Mouse (Mus musculus) midbrain, embryonic 16.5 days (tissue): ENCODE data around the gene Rgl2. TPM values are rescaled to one million over a fixed set of nuclear protein-coding genes. Genes with fewer than 3 reads are reported as not detected.

Experiments used
- ATAC-seq: fragments of 200-750 bp; cut with Nextera tagmentation; 2 replicates; pipeline ENCODE4 v1.8.0; 2017; ENCODE audit warnings: moderate TSS enrichment
- H3K27ac ChIP-seq: fragments of 300-500 bp; sonication (generic); 2 replicates; pipeline ENCODE4 v1.5.1; 2014; ENCODE audit warnings: mild to moderate bottlenecking, low read length, mixed read lengths
- H3K27me3 ChIP-seq: fragments of 300-500 bp; sonication (generic); 2 replicates; pipeline ENCODE4 v1.6.1; 2014; ENCODE audit warnings: low read depth, low read length, mixed read lengths; ENCODE audit not compliant: control insufficient read depth, insufficient read depth
- H3K36me3 ChIP-seq: fragments of 300-500 bp; sonication (generic); 2 replicates; pipeline ENCODE4 v1.6.1; 2014; ENCODE audit warnings: mild to moderate bottlenecking, low read length, moderate library complexity, mixed read lengths; ENCODE audit not compliant: control insufficient read depth, insufficient read depth
- H3K4me1 ChIP-seq: fragments of 300-500 bp; sonication (generic); 2 replicates; pipeline ENCODE4 v1.6.1; 2014; ENCODE audit warnings: mild to moderate bottlenecking, low read length, mixed read lengths; ENCODE audit not compliant: control insufficient read depth, insufficient read depth
- H3K4me2 ChIP-seq: fragments of 300-500 bp; sonication (generic); 2 replicates; pipeline ENCODE4 v1.6.1; 2014; ENCODE audit warnings: mild to moderate bottlenecking, low read length, mixed read lengths
- H3K4me3 ChIP-seq: fragments of 300-500 bp; sonication (generic); 2 replicates; pipeline ENCODE4 v1.5.1; 2014; ENCODE audit warnings: low read depth, mild to moderate bottlenecking, low read length, moderate library complexity, mixed read lengths
- H3K9ac ChIP-seq: fragments of 300-500 bp; sonication (generic); 2 replicates; pipeline ENCODE4 v1.6.1; 2014; ENCODE audit warnings: low read depth, low read length, mixed read lengths
- H3K9me3 ChIP-seq: fragments of 300-500 bp; sonication (generic); replicated peaks from 2 replicates; pipeline ENCODE4 v1.6.1; 2014; ENCODE audit warnings: mild to moderate bottlenecking, low read length, mixed read lengths; ENCODE audit not compliant: control insufficient read depth, poor library complexity, severe bottlenecking
- WGBS: fragments of 180-500 bp; shearing (Covaris S2); extraction: QIAGEN DNeasy Blood & Tissue Kit; methylation state at CpG from one replicate; pipeline ENCODE4 v1.1.7; 2014; 5-methylcytosine and 5-hydroxymethylcytosine counted together
- polyA plus RNA-seq: library from polyadenylated mRNA; unstranded; fragments of >200 nt; fragmentation: Nextera tagmentation; extraction: Ambion mirVana; gene quantifications from 2 replicates; pipeline ENCODE4 v1.2.1, GENCODE M21; 2015

Rgl2 gene
- polyA plus RNA-seq, 1 experiment from 2014 or later: 57.2 TPM

DNA sequence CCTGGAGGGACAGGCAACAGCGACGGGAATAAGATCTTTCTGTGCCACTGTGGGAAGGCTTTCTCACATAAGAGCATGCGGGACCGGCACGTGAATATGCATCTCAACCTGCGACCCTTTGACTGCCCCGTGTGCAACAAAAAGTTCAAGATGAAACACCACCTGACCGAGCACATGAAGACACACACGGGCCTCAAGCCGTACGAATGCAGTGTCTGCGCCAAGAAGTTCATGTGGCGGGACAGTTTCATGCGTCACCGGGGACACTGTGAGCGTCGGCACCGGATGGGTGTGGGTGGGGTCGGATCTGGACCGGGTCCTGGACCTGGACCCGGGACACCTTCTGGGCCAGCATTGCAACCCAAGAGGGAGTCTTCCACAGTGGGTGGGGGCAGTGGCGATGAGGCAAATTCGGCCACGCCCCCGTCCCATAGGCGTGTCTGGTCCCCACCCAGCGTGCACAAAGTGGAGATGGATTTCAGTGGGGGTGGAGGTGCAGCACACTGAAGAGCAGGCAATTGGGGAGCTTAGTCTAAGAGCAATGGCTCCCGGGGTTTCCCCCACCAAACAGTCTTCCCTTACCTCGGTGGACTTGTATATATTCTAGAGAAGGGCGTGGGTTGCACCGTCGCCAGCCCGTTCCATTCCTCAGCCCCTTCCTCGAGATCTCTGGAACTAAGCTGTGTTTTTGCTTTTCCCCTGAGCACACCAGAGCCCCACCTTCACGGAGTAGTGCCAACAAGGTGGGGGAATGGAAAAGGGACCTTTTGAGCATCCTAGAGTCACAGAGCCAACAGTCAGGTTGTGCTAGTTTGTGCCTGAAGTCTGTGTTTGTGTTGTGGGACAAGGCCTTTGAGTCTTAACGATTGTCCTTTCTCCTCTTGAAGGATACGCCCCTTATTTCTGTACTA is 10.8 kb upstream of the Rgl2 start:
- H3K4me1 ChIP-seq: peaks cover 25% of the 10 kb centered on the region
- no peak overlapping the region for H3K27ac ChIP-seq
- H3K27me3 ChIP-seq: peaks cover 2% of the 10 kb centered on the region; the same call in 1 of the 2 replicates
- 63% methylated on average over 37 of the region's 37 CpGs for WGBS
- no peak overlapping the region for H3K9ac ChIP-seq
- no peak for ATAC-seq
- H3K36me3 ChIP-seq: peaks cover 6% of the 10 kb centered on the region
- no peaks in the 10 kb centered on the region for H3K9me3 ChIP-seq
- H3K4me2 ChIP-seq: peak overlapping the region; percentile 59
- H3K4me3 ChIP-seq: peak overlapping the region; percentile 37; the same call in 1 of the 2 replicates

GRCm38 (mm10) chr17:33919351-33920281 is 9.7 kb upstream of the Rgl2 start:
- ATAC-seq: no peak
- Histone ChIP-seq H3K9ac (peak overlapping the region; percentile 54), H3K4me1 (peaks cover 25% of the 10 kb centered on the region), H3K4me3 (peak overlapping the region; percentile 37), H3K27me3 (peaks cover 2% of the 10 kb centered on the region; the same call in 1 of the 2 replicates), H3K36me3 (no peaks in the 10 kb centered on the region), H3K27ac (peak overlapping the region; percentile 23; the same call in 1 of the 2 replicates), H3K9me3 (no peaks in the 10 kb centered on the region), H3K4me2 (peak overlapping the region; percentile 59)
- 2% methylated on average over 52 of the region's 52 CpGs for WGBS

- no peaks in the 10 kb centered on the region for H3K9me3 ChIP-seq
- WGBS: 1% methylated on average over 36 of the region's 36 CpGs
- ATAC-seq: no peak; the same call in 1 of the 2 replicates
- peak overlapping the region; percentile 59 for H3K4me2 ChIP-seq
- peak overlapping the region; percentile 54 for H3K9ac ChIP-seq
- H3K36me3 ChIP-seq: no peaks in the 10 kb centered on the region
- peaks cover 2% of the 10 kb centered on the region; the same call in 1 of the 2 replicates for H3K27me3 ChIP-seq
- peaks cover 20% of the 10 kb centered on the region for H3K4me1 ChIP-seq
- H3K27ac ChIP-seq: 0 out of 2 replicates have a peak overlapping the region, but pooled peaks have one; percentile 23
- H3K4me3 ChIP-seq: peak overlapping the region; percentile 37
These were observed 8.9 kb upstream of the Rgl2 start for GRCm38 (mm10) chr17:33920282-33921097.

DNA sequence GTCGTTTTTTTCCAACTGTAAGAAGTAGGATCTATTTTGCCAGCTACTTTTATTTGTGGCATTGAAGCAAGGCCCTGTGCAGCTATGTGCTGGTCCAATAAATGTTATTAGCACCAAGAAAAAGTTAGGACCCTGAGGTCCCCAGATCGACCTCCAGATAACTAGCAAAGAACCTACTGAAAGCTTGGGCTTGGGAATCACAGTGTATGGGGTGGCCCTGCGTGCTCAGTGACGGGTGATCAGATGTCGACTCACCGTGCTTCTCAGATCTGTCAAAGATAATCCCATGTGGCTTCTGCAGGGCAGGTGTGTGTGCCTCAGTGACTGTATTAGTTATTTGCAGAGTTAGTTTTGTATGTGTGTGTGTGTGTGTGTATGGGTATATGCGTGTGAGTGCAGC is 8.0 kb upstream of the Rgl2 start:
- Histone ChIP-seq H3K4me3 (no peak overlapping the region), H3K4me1 (peaks cover 20% of the 10 kb centered on the region), H3K9ac (no peak overlapping the region), H3K27me3 (peaks cover 2% of the 10 kb centered on the region; the same call in 1 of the 2 replicates), H3K9me3 (no peaks in the 10 kb centered on the region), H3K4me2 (no peak overlapping the region), H3K27ac (no peak overlapping the region), H3K36me3 (peaks cover 3% of the 10 kb centered on the region; the same call in 1 of the 2 replicates)
- no peak for ATAC-seq
- WGBS: 90% methylated on average over 7 of the region's 7 CpGs

DNA sequence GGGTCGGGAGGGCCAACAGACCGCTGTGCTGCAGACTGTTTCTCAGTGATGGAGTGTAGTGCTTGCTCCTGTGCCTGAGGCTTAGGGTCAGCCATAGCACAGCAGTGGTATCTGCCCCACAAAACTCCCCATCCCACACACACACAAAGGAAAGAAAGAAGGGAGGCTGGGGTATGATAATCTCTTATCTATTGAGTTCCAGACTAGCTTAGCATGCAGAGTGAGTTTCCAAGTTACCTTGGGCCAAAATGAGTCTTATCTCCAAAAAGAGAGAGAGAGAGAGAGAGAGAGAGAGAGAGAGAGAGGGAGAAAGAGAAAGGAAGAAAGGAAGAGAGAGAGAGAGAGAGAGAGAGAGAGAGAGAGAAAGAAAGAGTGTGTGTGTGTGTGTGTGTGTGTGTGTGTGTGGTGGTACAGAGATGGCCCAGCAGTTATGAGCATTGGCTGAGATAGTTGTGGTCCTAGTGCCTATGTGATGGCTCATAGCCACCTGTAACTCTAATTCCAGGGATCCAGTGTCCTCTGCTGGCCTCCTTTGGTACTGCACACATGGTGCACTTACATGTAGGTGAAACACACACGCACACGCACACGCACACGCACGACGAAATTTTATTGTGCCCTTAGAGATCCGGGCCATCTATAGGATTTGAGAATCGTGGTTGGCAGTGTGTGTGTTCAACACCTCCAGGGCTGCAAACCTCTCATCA is 4.6 kb upstream of the Rgl2 start:
- Histone ChIP-seq H3K36me3 (peaks cover 5% of the 10 kb centered on the region; the same call in 1 of the 2 replicates), H3K4me1 (peaks cover 17% of the 10 kb centered on the region), H3K27me3 (no peaks in the 10 kb centered on the region), H3K4me3 (no peak overlapping the region), H3K9me3 (no peaks in the 10 kb centered on the region), H3K9ac (no peak overlapping the region), H3K4me2 (no peak overlapping the region), H3K27ac (no peak overlapping the region)
- no peak for ATAC-seq
- WGBS: 87% methylated on average over 10 of the region's 10 CpGs

DNA sequence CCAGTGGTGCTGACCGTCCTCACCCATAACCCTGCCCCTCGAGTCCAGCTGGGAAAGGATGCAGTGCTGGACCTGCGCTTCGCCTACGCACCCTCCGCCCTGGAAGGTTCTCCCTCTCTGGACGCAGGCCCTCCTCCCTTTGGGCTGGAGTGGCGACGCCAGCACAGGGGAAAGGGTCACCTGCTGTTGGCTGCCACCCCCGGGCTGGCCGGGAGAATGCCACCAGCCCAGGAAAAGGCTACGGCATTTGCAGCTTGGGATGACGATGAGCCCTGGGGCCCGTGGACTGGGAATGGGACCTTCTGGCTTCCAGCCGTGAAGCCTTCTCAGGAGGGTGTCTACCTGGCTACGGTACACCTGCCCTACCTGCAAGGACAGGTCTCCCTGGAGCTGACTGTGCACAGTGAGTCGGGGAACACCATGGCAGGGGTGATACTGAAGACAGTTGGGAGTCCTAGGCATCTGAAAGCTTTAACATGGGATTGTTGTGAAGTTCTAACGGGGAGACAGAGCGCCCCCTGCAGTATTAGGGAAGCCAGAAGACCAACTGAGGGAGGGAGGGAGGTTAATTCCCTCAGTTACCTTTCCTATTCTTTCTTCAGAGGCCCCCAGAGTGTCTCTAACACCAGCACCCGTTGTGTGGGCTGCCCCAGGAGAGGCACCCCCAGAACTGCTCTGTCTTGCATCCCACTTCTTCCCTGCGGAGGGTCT is 3.8 kb upstream of the Rgl2 start:
- 85% methylated on average over 20 of the region's 21 CpGs for WGBS
- peaks cover 5% of the 10 kb centered on the region; the same call in 1 of the 2 replicates for H3K36me3 ChIP-seq
- no peak overlapping the region for H3K4me2 ChIP-seq
- ATAC-seq: no peak
- H3K27ac ChIP-seq: no peak overlapping the region
- H3K27me3 ChIP-seq: no peaks in the 10 kb centered on the region
- H3K9me3 ChIP-seq: no peaks in the 10 kb centered on the region
- H3K4me3 ChIP-seq: no peak overlapping the region
- H3K4me1 ChIP-seq: peaks cover 10% of the 10 kb centered on the region
- no peak overlapping the region for H3K9ac ChIP-seq

GRCm38 (mm10) chr17:33926207-33926932 is 3.0 kb upstream of the Rgl2 start:
- Histone ChIP-seq H3K36me3 (peaks cover 5% of the 10 kb centered on the region; the same call in 1 of the 2 replicates), H3K4me2 (no peak overlapping the region), H3K4me3 (no peak overlapping the region), H3K27me3 (no peaks in the 10 kb centered on the region), H3K9ac (no peak overlapping the region), H3K27ac (no peak overlapping the region), H3K9me3 (no peaks in the 10 kb centered on the region), H3K4me1 (peaks cover 17% of the 10 kb centered on the region)
- no peak for ATAC-seq
- WGBS: 80% methylated on average over 17 of the region's 17 CpGs
